Mouse (Mus musculus) spleen, adult 2 months (tissue): ENCODE results near the gene Ptpn12.

Experiments
- CTCF ChIP-seq: fragments of 200-500 bp; IDR thresholded peaks from 2 replicates; pipeline ENCODE4 v1.5.1; 2011; ENCODE audit warnings: mild to moderate bottlenecking, inconsistent platforms; ENCODE audit not compliant: insufficient read depth, insufficient read length, insufficient replicate concordance; ENCODE audit errors: extremely low read depth
- POLR2A ChIP-seq: fragments of 200-500 bp; IDR thresholded peaks from 2 replicates; pipeline ENCODE4 v1.6.1; 2011; ENCODE audit warnings: low read depth, low read length, inconsistent platforms

GRCm38 (mm10) chr5:21054472-21055070 is 1.1 kb downstream of the Ptpn12 start:
- TF ChIP-seq CTCF (no peak), POLR2A (no peak)
